Mouse (Mus musculus): Measurements from ENCODE around the gene Ubr1.

DNA sequence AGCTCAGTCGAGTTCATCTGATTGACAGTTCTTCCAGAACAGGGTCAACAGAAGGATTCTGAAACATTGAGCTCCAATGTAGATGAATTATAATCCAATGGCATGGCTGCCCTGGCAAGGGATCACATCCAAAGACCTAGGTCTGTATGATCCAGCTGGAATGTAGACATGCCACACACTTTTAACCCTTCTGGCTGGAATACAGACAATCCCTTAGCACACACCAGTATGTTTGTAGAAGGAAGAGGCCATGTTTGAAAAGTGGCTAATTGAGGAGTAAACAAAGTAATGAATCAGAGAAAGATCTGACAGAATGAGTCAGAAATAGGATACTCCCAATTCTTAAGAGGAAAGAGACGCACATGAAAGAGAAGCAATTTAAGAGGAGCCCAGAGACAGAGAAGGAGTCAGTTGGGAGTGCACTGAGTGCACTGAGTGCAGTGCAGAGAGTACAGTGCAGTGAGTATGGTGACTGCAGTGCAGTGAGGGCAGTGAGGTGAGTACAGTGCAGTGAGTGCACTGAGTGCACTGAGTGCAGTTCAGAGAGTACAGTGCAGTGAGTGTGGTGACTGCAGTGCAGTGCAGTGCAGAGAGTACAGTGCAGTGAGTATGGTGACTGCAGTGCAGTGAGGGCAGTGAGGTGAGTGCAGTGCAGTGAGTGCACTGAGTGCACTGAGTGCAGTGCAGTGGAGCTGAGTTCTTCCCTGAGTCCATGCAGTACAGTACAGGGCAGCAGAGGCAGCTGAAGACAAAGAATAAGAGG, 18.2 kb downstream of the Ubr1 start:
- TF ChIP-seq EP300 (IDR thresholded peaks at IDR 0.05; ENCODE audit: low read depth): no peak
- TF ChIP-seq CTCF (IDR thresholded peaks at IDR 0.05; ENCODE audit: low read depth): no peak

All from liver, embryonic 14.5 days (tissue).